Mouse (Mus musculus): ENCODE results near the gene Btnl6.
"Not testable (repeated sequence)": the region's sequence is repeated elsewhere in the genome, so short reads cannot be mapped to it uniquely, and the experiment has no call there.

The Btnl6 gene

GRCm38 (mm10) chr17:34497726-34498125, 19.4 kb downstream of the Btnl6 start:
- in situ Hi-C loops (cut with MseI, MboI) = not testable (repeated sequence)

GRCm38 (mm10) chr17:34497319-34497718, 19.8 kb downstream of the Btnl6 start:
- in situ Hi-C loops (cut with MseI, MboI) = not testable (repeated sequence)

GRCm38 (mm10) chr17:34496539-34496938, 20.6 kb downstream of the Btnl6 start:
- in situ Hi-C loops (cut with MseI, MboI) = no loop called here

GRCm38 (mm10) chr17:34495156-34495555, 22.0 kb downstream of the Btnl6 start:
- in situ Hi-C loops (cut with MseI, MboI) = not testable (repeated sequence)

- in situ Hi-C loops (cut with MseI, MboI) = no loop called here
Observed at GRCm38 (mm10) chr17:34492796-34493195, 24.4 kb downstream of the Btnl6 start.

GRCm38 (mm10) chr17:34477238-34478013, 39.7 kb downstream of the Btnl6 start, which contains the start of gene Btnl4:
TSS of gene Btnl4 (minus strand) at chr17:34477318.
- in situ Hi-C loops (cut with MseI, MboI) = not testable (repeated sequence)

GRCm38 (mm10) chr17:34476427-34476826, 40.7 kb downstream of the Btnl6 start:
- in situ Hi-C loops (cut with MseI, MboI) = no loop called here

- in situ Hi-C loops (cut with MseI, MboI) = no loop called here
Observed at GRCm38 (mm10) chr17:34475060-34475459, 42.1 kb downstream of the Btnl6 start.

GRCm38 (mm10) chr17:34470491-34470890, 46.7 kb downstream of the Btnl6 start:
- in situ Hi-C loops (cut with MseI, MboI) = no loop called here

GRCm38 (mm10) chr17:34465906-34466305, 51.2 kb downstream of the Btnl6 start:
- in situ Hi-C loops (cut with MseI, MboI) = not testable (repeated sequence)

GRCm38 (mm10) chr17:34459255-34459654, 57.9 kb downstream of the Btnl6 start:
- in situ Hi-C loops (cut with MseI, MboI) = no loop called here
